Mouse (Mus musculus) kidney, postnatal 10 days (tissue): ENCODE measurements around the gene Myo3b.

ENCODE experiments used
- DNase-seq: peaks from one replicate; pipeline ENCODE4 v3.0.0; 2021; ENCODE audit warnings: mixed read lengths

The Myo3b gene

GRCm38 (mm10) chr2:70292776-70293175, 253.8 kb downstream of the Myo3b start:
- DNase-seq, result no peak

GRCm38 (mm10) chr2:70302905-70303304, 264.0 kb downstream of the Myo3b start:
- DNase-seq, result no peak

GRCm38 (mm10) chr2:70315125-70315524, 276.2 kb downstream of the Myo3b start:
- no peak for DNase-seq

- no peak for DNase-seq
Observed at GRCm38 (mm10) chr2:70315734-70316133, 276.8 kb downstream of the Myo3b start.

- no peak for DNase-seq
Observed at GRCm38 (mm10) chr2:70317850-70318249, 278.9 kb downstream of the Myo3b start.

GRCm38 (mm10) chr2:70318861-70319555, 280.1 kb downstream of the Myo3b start:
- no peak for DNase-seq

GRCm38 (mm10) chr2:70322767-70323166, 283.8 kb downstream of the Myo3b start:
- DNase-seq, result no peak

GRCm38 (mm10) chr2:70327602-70328001, 288.7 kb downstream of the Myo3b start:
- no peak for DNase-seq

- no peak for DNase-seq
Observed at GRCm38 (mm10) chr2:70332905-70333304, 294.0 kb downstream of the Myo3b start.

GRCm38 (mm10) chr2:70333553-70333952, 294.6 kb downstream of the Myo3b start:
- DNase-seq, result peak; percentile 19

- DNase-seq, result no peak
Observed at GRCm38 (mm10) chr2:70336551-70336950, 297.6 kb downstream of the Myo3b start.

- DNase-seq, result peak; percentile 72
Observed at GRCm38 (mm10) chr2:70337208-70337611, 298.3 kb downstream of the Myo3b start.

- DNase-seq, result peak; percentile 31
Observed at GRCm38 (mm10) chr2:70337869-70338268, 298.9 kb downstream of the Myo3b start.

GRCm38 (mm10) chr2:70339061-70339460, 300.1 kb downstream of the Myo3b start:
- DNase-seq, result no peak

- no peak for DNase-seq
Observed at GRCm38 (mm10) chr2:70339501-70339900, 300.6 kb downstream of the Myo3b start.

GRCm38 (mm10) chr2:70340224-70340623, 301.3 kb downstream of the Myo3b start:
- no peak for DNase-seq

GRCm38 (mm10) chr2:70345126-70345525, 306.2 kb downstream of the Myo3b start:
- DNase-seq, result no peak

- DNase-seq, result peak; percentile 23
Observed at GRCm38 (mm10) chr2:70347511-70347910, 308.6 kb downstream of the Myo3b start.

GRCm38 (mm10) chr2:70348793-70349553, 310.0 kb downstream of the Myo3b start:
- DNase-seq, result no peak

- no peak for DNase-seq
Observed at GRCm38 (mm10) chr2:70352435-70353165, 313.7 kb downstream of the Myo3b start.

- no peak for DNase-seq
Observed at GRCm38 (mm10) chr2:70354056-70354455, 315.1 kb downstream of the Myo3b start.

GRCm38 (mm10) chr2:70355026-70355425, 316.1 kb downstream of the Myo3b start:
- no peak for DNase-seq

- no peak for DNase-seq
Observed at GRCm38 (mm10) chr2:70369421-70369820, 330.5 kb downstream of the Myo3b start.

GRCm38 (mm10) chr2:70379341-70379740, 340.4 kb downstream of the Myo3b start:
- DNase-seq, result no peak
